Mouse (Mus musculus) lung, adult 18-20 months (tissue): ENCODE data around the gene Srgap1.

ENCODE experiments used
- DNase-seq, 2 experiments: peaks; one replicate each; pipeline ENCODE4 v3.0.0; 2022; ENCODE audit warnings: mixed read lengths in 2 of 2

The Srgap1 gene

GRCm38 (mm10) chr10:122046904-122047726, at the start of gene Srgap1:
Srgap1 (minus strand) TSS chr10:122047315.
- peak; percentile 51 to 59 for DNase-seq

- DNase-seq, result no peak
These were observed 49.4 kb upstream of the Srgap1 start for GRCm38 (mm10) chr10:122096462-122096979.

- no peak for DNase-seq
These were observed 43.4 kb upstream of the Srgap1 start for GRCm38 (mm10) chr10:122090472-122090871.

GRCm38 (mm10) chr10:122081352-122081751, 34.2 kb upstream of the Srgap1 start:
- no peak for DNase-seq

DNA sequence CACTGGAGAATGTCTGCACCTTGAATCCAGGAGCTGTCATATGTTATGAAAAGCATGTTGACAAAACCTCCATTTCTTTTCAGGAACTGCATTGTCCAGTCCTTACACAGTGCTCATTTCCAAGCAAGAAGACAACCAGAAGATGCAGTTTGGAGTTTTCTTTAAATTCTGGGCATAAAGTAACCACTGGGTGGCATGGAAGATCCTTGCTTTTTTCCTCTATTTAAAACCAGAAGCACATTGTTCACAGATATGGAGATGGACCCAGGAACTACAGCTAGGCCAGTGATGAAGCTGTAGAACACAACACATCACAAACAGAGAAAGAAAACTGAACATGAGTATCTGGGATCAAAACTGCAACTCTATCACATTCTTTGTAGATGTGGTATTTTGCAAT, 22.0 kb upstream of the Srgap1 start:
- no peak for DNase-seq

- no peak for DNase-seq
These were observed 8.7 kb upstream of the Srgap1 start for GRCm38 (mm10) chr10:122055826-122056225.

- peak; percentile 38 to 52 for DNase-seq
These were observed 7.4 kb upstream of the Srgap1 start for GRCm38 (mm10) chr10:122054535-122054934.

GRCm38 (mm10) chr10:122051831-122052230, 4.7 kb upstream of the Srgap1 start:
- peak; percentile 80 to 86 for DNase-seq

DNA sequence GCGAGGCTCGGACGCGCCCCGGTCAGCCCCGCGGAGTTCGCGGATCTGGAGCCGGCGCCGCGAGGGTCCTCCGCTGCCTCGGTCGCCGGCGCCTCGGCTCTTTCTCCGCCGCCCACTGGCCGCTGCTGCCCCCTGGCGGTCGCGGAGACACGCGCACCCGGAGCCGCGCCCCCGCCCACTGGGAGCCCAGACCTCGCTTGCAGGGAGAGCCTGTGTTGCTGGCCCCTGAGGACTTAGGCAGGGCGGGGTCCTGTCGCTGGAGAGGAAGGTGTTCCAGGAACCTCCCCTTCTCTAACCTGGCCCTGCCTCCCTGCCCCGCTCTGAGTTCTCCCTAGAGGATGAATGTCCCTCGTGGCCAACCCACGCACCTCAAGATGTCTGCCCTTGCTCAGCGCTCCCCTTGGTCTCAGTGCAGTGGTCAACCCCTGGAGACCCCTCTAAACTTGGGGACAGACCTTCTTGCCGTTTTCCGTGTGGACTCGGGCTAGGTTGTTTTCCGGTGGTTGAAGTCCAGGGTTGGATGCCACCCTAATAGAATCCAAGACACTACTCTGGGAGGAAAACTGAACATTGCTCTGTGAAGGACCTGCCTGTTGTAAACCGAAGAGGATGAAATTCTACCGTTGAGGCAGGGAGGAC, 731 bp upstream of the Srgap1 start:
- peak; percentile 79 to 86 for DNase-seq

DNA sequence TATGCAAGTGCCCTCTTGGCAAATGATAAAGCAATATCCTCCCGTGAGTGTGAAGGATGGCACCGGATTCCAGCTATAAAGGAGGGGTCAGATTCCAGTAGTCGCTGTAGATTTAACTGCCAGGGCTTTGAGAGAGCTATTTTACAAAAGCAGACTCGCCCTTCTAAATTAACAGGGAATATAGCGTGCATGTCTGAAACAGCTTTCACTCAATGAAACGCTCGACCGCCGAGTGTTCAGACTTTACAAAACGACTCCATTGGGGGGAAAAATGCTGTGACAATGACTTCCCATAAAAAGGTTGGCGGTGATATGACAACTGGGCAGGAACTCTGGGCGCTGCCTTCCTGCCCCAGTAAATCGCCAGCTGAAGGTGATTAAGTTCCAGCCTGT, 608 bp downstream of the Srgap1 start:
- no peak for DNase-seq

DNA sequence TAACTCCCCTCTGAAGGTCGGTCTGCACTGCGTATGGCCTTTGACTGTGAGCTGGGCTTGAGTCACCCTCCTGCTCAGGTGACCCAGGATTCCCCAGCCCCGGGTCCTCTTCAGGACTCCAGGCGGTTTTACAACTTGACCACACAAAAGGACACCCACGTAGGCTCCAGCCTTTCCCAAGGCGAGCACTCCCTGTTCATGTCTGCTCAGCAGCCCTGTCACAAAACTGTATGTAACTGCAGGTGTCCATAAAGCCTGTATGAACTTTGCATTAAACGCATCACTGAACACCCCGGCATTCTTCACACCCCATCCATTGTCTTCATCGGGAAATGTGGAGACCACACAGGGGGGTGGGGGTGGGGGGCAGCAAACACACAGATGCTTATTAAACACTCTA, 1.2 kb downstream of the Srgap1 start:
- no peak for DNase-seq

DNA sequence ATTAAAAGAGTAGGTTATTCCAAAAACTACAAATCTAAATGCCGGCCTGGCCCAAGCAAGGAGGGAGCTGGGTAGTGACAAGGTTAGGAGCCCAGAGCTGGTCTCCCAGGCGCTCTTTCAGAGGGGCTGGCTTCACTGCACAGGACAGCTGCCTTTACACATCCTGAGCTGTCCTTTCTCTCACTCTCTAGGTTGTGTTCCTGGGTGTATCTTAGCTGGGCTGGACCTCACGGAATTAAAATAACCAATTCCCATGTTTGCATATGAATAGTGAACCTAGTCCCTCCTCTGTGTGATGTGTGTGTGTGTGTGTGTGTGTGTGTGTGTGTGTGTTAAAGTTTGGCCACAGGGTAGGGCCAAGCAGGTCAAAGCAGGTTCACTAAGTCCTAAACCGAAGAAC, 2.2 kb downstream of the Srgap1 start:
- DNase-seq, result no peak

DNA sequence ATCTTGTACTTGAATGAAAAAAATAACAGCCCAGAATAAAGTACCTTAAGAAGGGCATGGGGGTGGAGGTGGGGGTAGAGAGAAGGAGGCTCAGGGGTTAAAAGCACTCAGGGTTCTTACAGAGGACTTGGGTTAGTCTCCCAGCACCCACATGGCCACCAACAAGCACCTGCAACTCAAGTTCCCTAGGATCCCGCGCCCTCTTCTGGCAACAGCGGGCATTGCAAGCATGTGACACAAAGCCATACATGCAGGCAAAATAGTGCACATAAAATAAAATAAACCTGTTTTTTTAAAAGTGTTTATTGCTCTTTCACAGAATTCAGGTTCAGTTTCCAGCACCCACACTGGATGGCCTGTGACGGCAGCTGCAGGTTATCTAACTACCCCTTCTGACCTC, 6.7 kb downstream of the Srgap1 start:
- DNase-seq, result no peak

GRCm38 (mm10) chr10:122039566-122039965, 7.5 kb downstream of the Srgap1 start:
- DNase-seq, result no peak

- peak; percentile 28 to 50 for DNase-seq
These were observed 8.6 kb downstream of the Srgap1 start for GRCm38 (mm10) chr10:122038554-122038953.

- no peak for DNase-seq
These were observed 13.8 kb downstream of the Srgap1 start for GRCm38 (mm10) chr10:122033271-122033670.

- peak in 1 of 2 experiments; percentile 10 for DNase-seq
These were observed 16.7 kb downstream of the Srgap1 start for GRCm38 (mm10) chr10:122030420-122030819.

DNA sequence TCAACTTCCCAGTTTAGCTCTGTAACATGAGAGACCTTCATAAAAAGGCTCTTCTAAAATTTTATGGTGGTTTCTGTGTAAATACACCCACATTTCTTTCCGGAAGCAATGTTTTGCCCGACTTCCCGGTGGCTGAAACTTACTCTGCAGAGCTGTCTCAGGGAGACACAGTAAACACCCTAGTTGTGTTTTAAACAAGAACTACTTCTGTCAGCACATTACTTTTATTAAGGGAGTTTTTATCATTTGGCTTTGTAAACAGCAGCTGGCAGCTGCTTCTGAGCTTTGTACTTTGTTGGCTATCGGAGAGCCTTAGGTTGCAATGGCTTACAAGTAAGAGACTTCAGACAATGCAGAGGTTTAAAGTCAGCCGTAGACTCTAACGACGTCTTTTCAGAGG, 17.4 kb downstream of the Srgap1 start:
- DNase-seq, result no peak

GRCm38 (mm10) chr10:122025198-122025597, 21.9 kb downstream of the Srgap1 start:
- DNase-seq, result no peak

DNA sequence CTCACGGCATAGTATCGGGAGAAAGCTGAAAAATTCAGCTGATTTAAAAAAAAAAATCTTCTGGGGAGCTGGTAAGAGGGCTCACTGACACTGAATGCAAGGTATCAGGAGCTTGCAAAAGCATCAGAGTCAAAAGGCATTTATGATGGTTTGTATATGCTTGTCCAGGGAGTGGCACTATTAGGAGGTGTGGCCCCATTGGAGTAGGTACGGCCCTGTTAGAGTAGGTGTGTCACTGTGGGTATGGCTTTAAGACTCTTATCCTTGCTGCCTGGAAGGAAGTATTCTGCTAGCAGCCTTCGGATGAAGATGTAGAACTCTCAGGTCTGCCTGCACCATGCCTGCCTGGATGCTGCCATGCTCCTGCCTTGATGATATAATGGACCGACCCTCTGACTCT, 26.2 kb downstream of the Srgap1 start:
- DNase-seq, result no peak

DNA sequence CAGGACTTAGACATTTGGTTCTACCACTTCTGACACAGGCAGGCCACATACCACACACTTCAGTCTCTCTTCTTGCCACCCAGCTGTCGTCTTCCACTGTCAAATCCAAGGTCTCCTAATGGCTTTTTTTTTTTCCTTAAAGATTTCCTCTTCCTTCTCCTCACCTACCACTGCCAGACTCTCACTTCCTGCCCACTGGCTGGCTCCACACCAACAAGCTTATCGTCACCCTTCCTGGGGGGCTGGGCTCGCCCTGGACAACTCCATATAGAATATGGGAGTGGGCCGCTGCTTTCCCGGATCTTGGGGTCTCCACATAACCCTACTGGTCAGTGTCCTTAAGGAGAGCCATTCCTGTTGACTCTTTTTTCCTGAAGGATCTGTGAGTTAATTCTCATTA, 26.9 kb downstream of the Srgap1 start:
- peak in 1 of 2 experiments; percentile 37 for DNase-seq

DNA sequence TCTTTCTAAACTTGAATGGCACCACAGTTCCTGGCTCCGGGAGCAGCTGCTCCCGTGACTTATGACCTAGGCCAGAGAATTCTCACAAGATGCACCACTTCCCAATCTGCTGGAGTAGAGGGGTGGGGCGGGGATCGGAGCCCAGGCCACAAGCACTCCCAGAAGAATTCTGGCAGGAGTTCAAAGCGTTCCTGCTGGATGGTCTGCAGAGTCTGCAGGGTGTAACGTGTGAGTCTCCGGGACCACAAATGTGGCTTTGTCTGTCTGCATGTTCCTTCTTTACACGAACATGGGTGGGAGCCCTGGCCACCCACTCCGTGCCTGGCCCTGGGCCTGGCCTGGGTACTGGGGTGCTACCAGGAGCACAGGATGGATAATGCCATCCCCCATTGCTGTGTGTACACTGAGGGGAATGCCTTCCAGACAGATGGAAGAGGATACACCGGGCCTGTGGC, 28.5 kb downstream of the Srgap1 start:
- DNase-seq, result peak in 1 of 2 experiments; percentile 69

GRCm38 (mm10) chr10:122017743-122018142, 29.4 kb downstream of the Srgap1 start:
- DNase-seq, result no peak

DNA sequence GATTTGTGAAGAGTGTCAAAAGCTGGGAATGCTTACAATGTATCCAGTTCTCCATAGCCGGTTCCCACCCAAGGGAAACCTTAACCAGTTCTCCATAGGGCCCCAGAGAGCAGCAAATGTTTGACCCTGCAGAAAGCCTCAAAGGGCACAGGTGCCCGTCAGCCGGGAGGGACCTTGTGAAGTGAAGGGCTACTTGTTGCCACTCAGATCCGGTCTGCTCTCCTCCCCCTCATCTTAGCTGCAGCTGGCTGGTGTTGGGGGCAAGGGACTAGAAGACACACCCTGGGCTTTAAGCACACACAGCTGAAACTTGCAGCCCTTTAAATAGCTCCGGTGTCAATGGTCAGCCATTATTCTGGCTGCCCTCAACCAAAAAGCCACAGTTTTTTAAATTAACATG, 30.1 kb downstream of the Srgap1 start:
- DNase-seq, result no peak
